Mouse (Mus musculus) small intestine, adult 2 months (tissue): ENCODE data around the gene Usp2. TPM values are rescaled to one million over a fixed set of nuclear protein-coding genes. Genes with fewer than 3 reads are reported as not detected.

ENCODE experiments used
- H3K27ac ChIP-seq: fragments of 200-500 bp; 2 replicates; pipeline ENCODE4 v1.5.1; 2012; ENCODE audit warnings: low read depth, low read length, control low read depth, inconsistent platforms; ENCODE audit not compliant: insufficient read depth
- H3K27me3 ChIP-seq: fragments of 200-500 bp; 2 replicates; pipeline ENCODE4 v1.6.1; 2012; ENCODE audit warnings: mild to moderate bottlenecking, moderate library complexity, low read length, inconsistent platforms; ENCODE audit not compliant: control insufficient read depth, insufficient read depth
- H3K36me3 ChIP-seq: fragments of 200-500 bp; 2 replicates; pipeline ENCODE4 v1.6.1; 2012; ENCODE audit warnings: mild to moderate bottlenecking, low read length, control low read depth, inconsistent platforms; ENCODE audit not compliant: control insufficient read depth, insufficient read depth
- H3K4me1 ChIP-seq: fragments of 200-500 bp; 2 replicates; pipeline ENCODE4 v1.6.1; 2012; ENCODE audit warnings: low read length, inconsistent platforms, mixed read lengths; ENCODE audit not compliant: control insufficient read depth, insufficient read depth, insufficient read length
- H3K4me3 ChIP-seq: fragments of 200-500 bp; 2 replicates; pipeline ENCODE4 v1.5.1; 2012; ENCODE audit warnings: low read depth, mild to moderate bottlenecking, control low read depth, inconsistent platforms, low read length, moderate library complexity
- CTCF ChIP-seq: fragments of 200-500 bp; IDR thresholded peaks from 2 replicates; pipeline ENCODE4 v1.5.1; 2012; ENCODE audit warnings: low read depth, mild to moderate bottlenecking, control low read depth, inconsistent platforms, low read length, moderate library complexity, mixed read lengths; ENCODE audit not compliant: insufficient replicate concordance, insufficient read length; ENCODE audit errors: extremely low read depth
- POLR2A ChIP-seq: fragments of 200-500 bp; IDR thresholded peaks from 2 replicates; pipeline ENCODE4 v1.6.1; 2012; ENCODE audit warnings: low read depth, mild to moderate bottlenecking, control low read depth, inconsistent platforms, low read length, moderate library complexity
- WGBS: fragments of 180-500 bp; shearing (Covaris S2); methylation state at CpG from one replicate; pipeline ENCODE4 v1.1.7; 2018; 5-methylcytosine and 5-hydroxymethylcytosine counted together
- polyA plus RNA-seq: library from polyadenylated mRNA; depleted of rRNA; stranded (reverse); fragments of >200 nt; gene quantifications from 2 replicates; pipeline ENCODE4 v1.2.3, GENCODE M21; 2012

Usp2 gene
- polyA plus RNA-seq, 1 experiment, result 12.0 TPM

- H3K36me3 ChIP-seq, result peaks cover 33% of the 10 kb centered on the region
- no peaks in the 10 kb centered on the region for H3K27me3 ChIP-seq
- TF ChIP-seq POLR2A (no peak), CTCF (no peak)
- WGBS, result 46% methylated on average over 9 of the region's 9 CpGs
- H3K27ac ChIP-seq, result no peak overlapping the region
- H3K4me3 ChIP-seq, result no peak overlapping the region
- no peaks in the 10 kb centered on the region; the same call in 1 of the 2 replicates for H3K4me1 ChIP-seq
Measured at GRCm38 (mm10) chr9:44096536-44096935, 29.7 kb downstream of the Usp2 start.

- no peak within 1 kb of the TSS for H3K27ac ChIP-seq
- no peaks in the 10 kb centered on the region for H3K4me1 ChIP-seq
- H3K36me3 ChIP-seq, result no peaks in the 10 kb centered on the region; the same call in 1 of the 2 replicates
- no peaks in the 10 kb centered on the region for H3K27me3 ChIP-seq
- 87% methylated on average over 9 of the region's 9 CpGs for WGBS
- TF ChIP-seq CTCF (no peak), POLR2A (no peak)
- no peak within 1 kb of the TSS for H3K4me3 ChIP-seq
Measured at GRCm38 (mm10) chr9:44101490-44101889, 34.7 kb downstream of the Usp2 start, which contains the start of gene Mfrp. Gene Mfrp (plus strand): TSS chr9:44101729.

- Histone ChIP-seq H3K4me3 (no peak overlapping the region), H3K27me3 (no peaks in the 10 kb centered on the region), H3K36me3 (peaks cover 2% of the 10 kb centered on the region; the same call in 1 of the 2 replicates), H3K27ac (no peak overlapping the region), H3K4me1 (peaks cover 5% of the 10 kb centered on the region)
- TF ChIP-seq POLR2A (no peak), CTCF (no peak)
- 84% methylated on average over 7 of the region's 7 CpGs for WGBS
Measured at GRCm38 (mm10) chr9:44104881-44105280, 38.1 kb downstream of the Usp2 start.

GRCm38 (mm10) chr9:44105781-44106180 is 39.0 kb downstream of the Usp2 start:
- Histone ChIP-seq H3K4me1 (peaks cover 5% of the 10 kb centered on the region), H3K36me3 (peaks cover 3% of the 10 kb centered on the region; the same call in 1 of the 2 replicates), H3K4me3 (no peak overlapping the region), H3K27ac (no peak overlapping the region), H3K27me3 (no peaks in the 10 kb centered on the region)
- TF ChIP-seq CTCF (no peak), POLR2A (no peak)
- WGBS, result 83% methylated on average over 10 of the region's 10 CpGs

- H3K27me3 ChIP-seq, result no peaks in the 10 kb centered on the region
- TF ChIP-seq CTCF (no peak), POLR2A (no peak)
- H3K4me3 ChIP-seq, result no peak overlapping the region
- peaks cover 3% of the 10 kb centered on the region; the same call in 1 of the 2 replicates for H3K36me3 ChIP-seq
- H3K4me1 ChIP-seq, result peaks cover 5% of the 10 kb centered on the region
- H3K27ac ChIP-seq, result no peak overlapping the region
- WGBS, result 87% methylated on average over 7 of the region's 7 CpGs
Measured at GRCm38 (mm10) chr9:44106182-44106581, 39.4 kb downstream of the Usp2 start.

GRCm38 (mm10) chr9:44106596-44106995 is 39.8 kb downstream of the Usp2 start:
- Histone ChIP-seq H3K4me3 (no peak overlapping the region), H3K36me3 (peaks cover 3% of the 10 kb centered on the region; the same call in 1 of the 2 replicates), H3K4me1 (peaks cover 5% of the 10 kb centered on the region), H3K27me3 (no peaks in the 10 kb centered on the region), H3K27ac (no peak overlapping the region)
- TF ChIP-seq CTCF (no peak), POLR2A (no peak)
- 77% methylated on average over 4 of the region's 4 CpGs for WGBS

- peaks cover 3% of the 10 kb centered on the region; the same call in 1 of the 2 replicates for H3K36me3 ChIP-seq
- peak within 1 kb of the TSS; percentile 71 for H3K27ac ChIP-seq
- TF ChIP-seq POLR2A (no peak), CTCF (no peak)
- H3K27me3 ChIP-seq, result no peaks in the 10 kb centered on the region
- H3K4me1 ChIP-seq, result peaks cover 5% of the 10 kb centered on the region
- 70% methylated on average over 8 of the region's 8 CpGs for WGBS
- peak within 1 kb of the TSS; percentile 45 for H3K4me3 ChIP-seq
Measured at GRCm38 (mm10) chr9:44107110-44107509, 40.3 kb downstream of the Usp2 start, which contains the start of gene C1qtnf5. Gene C1qtnf5 (plus strand): TSS chr9:44107245.
